Mouse (Mus musculus): ENCODE data around the gene Kif6. TPM values are rescaled to one million over a fixed set of nuclear protein-coding genes. Genes with fewer than 3 reads are reported as not detected.
A peak's percentile ranks its signal among the peaks of the same experiment; 100 is the strongest.

The Kif6 gene
- polyA plus RNA-seq, 1 experiment from 2014 or later = not detected

DNA sequence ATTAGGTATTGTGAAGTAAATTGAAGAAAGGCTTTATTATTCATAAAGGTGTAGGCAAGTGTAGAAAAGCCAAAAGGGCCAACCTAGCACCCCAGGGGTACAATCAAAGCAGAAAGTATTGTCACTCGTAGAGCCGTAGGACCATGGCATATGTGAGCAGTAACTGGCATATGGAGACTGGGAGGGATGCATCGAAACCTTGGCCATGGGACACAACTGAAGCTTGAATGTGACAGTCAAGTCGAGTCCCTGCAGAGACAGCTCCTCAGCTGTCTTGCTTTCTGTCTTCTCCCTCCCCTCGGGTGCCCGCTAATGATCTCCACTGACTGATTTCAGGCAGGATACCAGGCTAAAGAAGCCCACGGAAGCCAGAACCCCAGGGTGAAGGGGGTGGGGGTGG is 266.9 kb downstream of the Kif6 start:
- ATAC-seq (no peak), DNase-seq (no peak)
- Histone ChIP-seq H3K4me1 (ENCODE audit: insufficient read depth) (no peaks in the 10 kb centered on the region), H3K27ac (ENCODE audit: low read depth) (no peak overlapping the region), H3K36me3 (replicated peaks; ENCODE audit: insufficient read depth, low read length) (no peaks in the 10 kb centered on the region), H3K9me3 (ENCODE audit: low read length) (no peaks in the 10 kb centered on the region), H3K4me2 (ENCODE audit: low read depth, low read length) (no peak overlapping the region), H3K4me3 (ENCODE audit: low read depth, low read length) (no peak overlapping the region), H3K9ac (replicated peaks) (no peak overlapping the region), H3K27me3 (ENCODE audit: insufficient read depth, low read length) (no peaks in the 10 kb centered on the region)
- TF ChIP-seq CTCF (IDR thresholded peaks at IDR 0.05; ENCODE audit: low read depth) (no peak), EP300 (IDR thresholded peaks at IDR 0.05; ENCODE audit: low read depth) (no peak)
- 69% methylated on average over 7 of the region's 7 CpGs for WGBS (ENCODE audit: insufficient replicate concordance)

DNA sequence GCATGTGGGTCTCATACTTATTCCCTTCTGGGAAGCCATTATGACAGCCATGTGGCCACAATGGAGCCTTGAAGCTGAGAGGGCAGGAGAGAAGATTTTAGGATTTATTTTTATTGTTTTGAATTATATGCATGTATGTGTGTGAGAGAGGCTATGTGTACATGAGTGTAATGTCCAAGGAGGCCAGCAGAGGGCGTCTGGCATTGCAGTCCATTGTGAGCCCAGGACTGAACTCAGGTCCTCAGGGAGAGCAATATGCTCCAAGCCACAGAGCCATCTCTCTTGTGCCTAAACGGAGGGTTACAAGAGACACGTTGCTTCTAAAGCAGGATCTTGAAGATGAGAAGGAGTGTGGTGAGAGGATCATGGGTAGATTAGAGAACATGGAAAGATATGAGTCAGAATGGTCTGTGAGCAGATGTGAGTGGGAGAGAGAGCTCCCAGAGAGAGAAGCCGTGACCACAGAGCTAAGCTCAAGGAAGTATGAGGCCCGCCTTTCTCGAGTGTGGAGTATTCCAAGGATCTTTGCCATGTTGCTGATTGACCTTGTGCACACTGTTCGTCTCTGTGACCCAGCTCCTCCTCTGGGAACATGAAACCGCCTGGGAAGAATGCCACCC is 268.3 kb downstream of the Kif6 start:
- TF ChIP-seq EP300 (IDR thresholded peaks at IDR 0.05; ENCODE audit: low read depth) = no peak
- peak; percentile 57 for TF ChIP-seq CTCF (IDR thresholded peaks at IDR 0.05; ENCODE audit: low read depth)
- no peaks in the 10 kb centered on the region for H3K27me3 ChIP-seq (ENCODE audit: insufficient read depth, low read length)
- H3K9me3 ChIP-seq (ENCODE audit: low read length) = no peaks in the 10 kb centered on the region
- no peak for ATAC-seq
- H3K9ac ChIP-seq (replicated peaks) = no peak overlapping the region
- no peak for DNase-seq
- 74% methylated on average over 8 of the region's 8 CpGs for WGBS (ENCODE audit: insufficient replicate concordance)
- H3K4me2 ChIP-seq (ENCODE audit: low read depth, low read length) = no peak overlapping the region
- H3K27ac ChIP-seq (ENCODE audit: low read depth) = no peak overlapping the region
- no peaks in the 10 kb centered on the region for H3K4me1 ChIP-seq (ENCODE audit: insufficient read depth)
- no peaks in the 10 kb centered on the region for H3K36me3 ChIP-seq (replicated peaks; ENCODE audit: insufficient read depth, low read length)
- no peak overlapping the region for H3K4me3 ChIP-seq (ENCODE audit: low read depth, low read length)

GRCm38 (mm10) chr17:49885035-49885434 is 270.1 kb downstream of the Kif6 start:
- Histone ChIP-seq H3K9ac (replicated peaks) (no peak overlapping the region), H3K36me3 (replicated peaks; ENCODE audit: insufficient read depth, low read length) (no peaks in the 10 kb centered on the region), H3K27ac (ENCODE audit: low read depth) (no peak overlapping the region), H3K4me3 (ENCODE audit: low read depth, low read length) (no peak overlapping the region), H3K9me3 (ENCODE audit: low read length) (no peaks in the 10 kb centered on the region), H3K4me2 (ENCODE audit: low read depth, low read length) (no peak overlapping the region), H3K27me3 (ENCODE audit: insufficient read depth, low read length) (no peaks in the 10 kb centered on the region), H3K4me1 (ENCODE audit: insufficient read depth) (no peaks in the 10 kb centered on the region)
- TF ChIP-seq CTCF (IDR thresholded peaks at IDR 0.05; ENCODE audit: low read depth) (no peak), EP300 (IDR thresholded peaks at IDR 0.05; ENCODE audit: low read depth) (no peak)
- ATAC-seq (no peak), DNase-seq (no peak)
- WGBS (ENCODE audit: insufficient replicate concordance) = 80% methylated on average over 11 of the region's 11 CpGs

- Histone ChIP-seq H3K36me3 (replicated peaks; ENCODE audit: insufficient read depth, low read length) (no peaks in the 10 kb centered on the region), H3K4me3 (ENCODE audit: low read depth, low read length) (no peak overlapping the region), H3K9me3 (ENCODE audit: low read length) (no peaks in the 10 kb centered on the region), H3K27me3 (ENCODE audit: insufficient read depth, low read length) (no peaks in the 10 kb centered on the region), H3K9ac (replicated peaks) (no peak overlapping the region), H3K4me1 (ENCODE audit: insufficient read depth) (no peaks in the 10 kb centered on the region), H3K27ac (ENCODE audit: low read depth) (no peak overlapping the region), H3K4me2 (ENCODE audit: low read depth, low read length) (no peak overlapping the region)
- WGBS (ENCODE audit: insufficient replicate concordance) = 33% methylated on average over 7 of the region's 7 CpGs
- DNase-seq (no peak), ATAC-seq (no peak)
- no peak for TF ChIP-seq CTCF (IDR thresholded peaks at IDR 0.05; ENCODE audit: low read depth)
- no peak for TF ChIP-seq EP300 (IDR thresholded peaks at IDR 0.05; ENCODE audit: low read depth)
Measured at GRCm38 (mm10) chr17:49889629-49890028, 274.7 kb downstream of the Kif6 start.

GRCm38 (mm10) chr17:49890861-49891260 is 275.9 kb downstream of the Kif6 start:
- Histone ChIP-seq H3K4me1 (ENCODE audit: insufficient read depth) (no peaks in the 10 kb centered on the region), H3K36me3 (replicated peaks; ENCODE audit: insufficient read depth, low read length) (no peaks in the 10 kb centered on the region), H3K27ac (ENCODE audit: low read depth) (no peak overlapping the region), H3K27me3 (ENCODE audit: insufficient read depth, low read length) (no peaks in the 10 kb centered on the region), H3K9ac (replicated peaks) (no peak overlapping the region), H3K4me2 (ENCODE audit: low read depth, low read length) (no peak overlapping the region), H3K4me3 (ENCODE audit: low read depth, low read length) (no peak overlapping the region), H3K9me3 (ENCODE audit: low read length) (no peaks in the 10 kb centered on the region)
- 81% methylated on average over 16 of the region's 16 CpGs for WGBS (ENCODE audit: insufficient replicate concordance)
- no peak for DNase-seq
- ATAC-seq = no peak
- TF ChIP-seq CTCF (IDR thresholded peaks at IDR 0.05; ENCODE audit: low read depth) (no peak), EP300 (IDR thresholded peaks at IDR 0.05; ENCODE audit: low read depth) (no peak)

- WGBS (ENCODE audit: insufficient replicate concordance) = 79% methylated on average over 6 of the region's 6 CpGs
- no peaks in the 10 kb centered on the region for H3K9me3 ChIP-seq (ENCODE audit: low read length)
- TF ChIP-seq CTCF (IDR thresholded peaks at IDR 0.05; ENCODE audit: low read depth) (no peak), EP300 (IDR thresholded peaks at IDR 0.05; ENCODE audit: low read depth) (no peak)
- no peak overlapping the region for H3K4me2 ChIP-seq (ENCODE audit: low read depth, low read length)
- H3K27ac ChIP-seq (ENCODE audit: low read depth) = no peak overlapping the region
- no peaks in the 10 kb centered on the region for H3K27me3 ChIP-seq (ENCODE audit: insufficient read depth, low read length)
- H3K4me1 ChIP-seq (ENCODE audit: insufficient read depth) = no peaks in the 10 kb centered on the region
- H3K9ac ChIP-seq (replicated peaks) = no peak overlapping the region
- DNase-seq = no peak
- H3K4me3 ChIP-seq (ENCODE audit: low read depth, low read length) = no peak overlapping the region
- ATAC-seq = no peak
- H3K36me3 ChIP-seq (replicated peaks; ENCODE audit: insufficient read depth, low read length) = no peaks in the 10 kb centered on the region
Measured at GRCm38 (mm10) chr17:49892390-49892789, 277.5 kb downstream of the Kif6 start.
